Mouse (Mus musculus): Measurements from ENCODE around the gene Zbtb38.

Zbtb38 gene

GRCm38 (mm10) chr9:96731039-96731895 lies 21.4 kb downstream of the Zbtb38 start:
- DNase-seq (ENCODE audit: low spot score) = no peak

- no peak for DNase-seq (ENCODE audit: low spot score)
These were observed 22.4 kb downstream of the Zbtb38 start for GRCm38 (mm10) chr9:96730311-96730625.

- DNase-seq (ENCODE audit: low spot score) = no peak
These were observed 22.9 kb downstream of the Zbtb38 start for GRCm38 (mm10) chr9:96729537-96730310.

- no peak for DNase-seq (ENCODE audit: low spot score)
These were observed 24.1 kb downstream of the Zbtb38 start for GRCm38 (mm10) chr9:96728338-96729162.

- DNase-seq (ENCODE audit: low spot score) = no peak
These were observed 24.9 kb downstream of the Zbtb38 start for GRCm38 (mm10) chr9:96727688-96728087.

GRCm38 (mm10) chr9:96726336-96727131 lies 26.1 kb downstream of the Zbtb38 start:
- DNase-seq (ENCODE audit: low spot score) = no peak

GRCm38 (mm10) chr9:96725582-96726320 lies 26.9 kb downstream of the Zbtb38 start:
- no peak for DNase-seq (ENCODE audit: low spot score)

GRCm38 (mm10) chr9:96723650-96724049 lies 29.0 kb downstream of the Zbtb38 start:
- no peak for DNase-seq (ENCODE audit: low spot score)

- DNase-seq (ENCODE audit: low spot score) = no peak
These were observed 31.4 kb downstream of the Zbtb38 start for GRCm38 (mm10) chr9:96721163-96721799.

GRCm38 (mm10) chr9:96720510-96721162 lies 32.0 kb downstream of the Zbtb38 start:
- DNase-seq (ENCODE audit: low spot score) = no peak

GRCm38 (mm10) chr9:96719408-96720158 lies 33.0 kb downstream of the Zbtb38 start:
- DNase-seq (ENCODE audit: low spot score) = no peak

GRCm38 (mm10) chr9:96718888-96719287 lies 33.7 kb downstream of the Zbtb38 start:
- no peak for DNase-seq (ENCODE audit: low spot score)

GRCm38 (mm10) chr9:96718402-96718798 lies 34.2 kb downstream of the Zbtb38 start:
- DNase-seq (ENCODE audit: low spot score) = no peak

- no peak for DNase-seq (ENCODE audit: low spot score)
These were observed 34.8 kb downstream of the Zbtb38 start for GRCm38 (mm10) chr9:96717698-96718401.

- DNase-seq (ENCODE audit: low spot score) = no peak
These were observed 35.7 kb downstream of the Zbtb38 start for GRCm38 (mm10) chr9:96716735-96717444.

- no peak for DNase-seq (ENCODE audit: low spot score)
These were observed 36.5 kb downstream of the Zbtb38 start for GRCm38 (mm10) chr9:96716136-96716535.

- no peak for DNase-seq (ENCODE audit: low spot score)
These were observed 37.5 kb downstream of the Zbtb38 start for GRCm38 (mm10) chr9:96715171-96715570.
